ENCODE assay signal across 23 mouse cellular contexts in genomic region chr6:33380517-33380916, GRCm38 (mm10).
A peak's percentile ranks its signal among the peaks of the same experiment; 100 is the strongest.
DNase-seq lines count a peak whose midpoint lies in the region; ATAC-seq and TF ChIP-seq lines count a peak whose summit lies in the region.
"Had no signal": no experiment of that assay in that cellular context is flagged by ENCODE, and none has a peak within 500 bp of the region (broad histone marks: within the 10 kb centered on the region; RNA-seq: fewer than 3 reads in every experiment).

No protein-coding gene starts in this region.

- H3K4me3 ChIP-seq in intestine, embryonic 16.5 days (ENCODE audit: low read length): no peak overlapping the region
- no peak overlapping the region for H3K4me3 ChIP-seq in forebrain, postnatal 0 days (ENCODE audit: low read depth, low read length)
- H3K4me3 ChIP-seq: embryonic facial prominence, embryonic 15.5 days; forebrain, embryonic 15.5 days; heart, embryonic 12.5 days; hindbrain, embryonic 10.5 days; left cerebral cortex, adult 2 months; lung, embryonic 15.5 days; midbrain, embryonic 12.5 days had no signal

- ATAC-seq in intestine, embryonic 16.5 days: peak; percentile 93
- no peak for ATAC-seq in forebrain, postnatal 0 days
- ATAC-seq: forebrain, embryonic 15.5 days; hindbrain, embryonic 16.5 days had no signal

- no peaks in the 10 kb centered on the region for H3K36me3 ChIP-seq in intestine, embryonic 16.5 days (ENCODE audit: control insufficient read depth, insufficient read depth, low read length)
- H3K36me3 ChIP-seq in forebrain, postnatal 0 days (ENCODE audit: insufficient read depth): no peaks in the 10 kb centered on the region
- H3K36me3 ChIP-seq: embryonic facial prominence, embryonic 15.5 days; forebrain, embryonic 15.5 days; heart, embryonic 12.5 days; hindbrain, embryonic 10.5 days; lung, embryonic 15.5 days; midbrain, embryonic 12.5 days had no signal

- H3K4me1 ChIP-seq in intestine, embryonic 16.5 days (ENCODE audit: control insufficient read depth, insufficient read depth, low read length): no peaks in the 10 kb centered on the region
- no peaks in the 10 kb centered on the region for H3K4me1 ChIP-seq in forebrain, postnatal 0 days (ENCODE audit: insufficient read depth)
- H3K4me1 ChIP-seq: embryonic facial prominence, embryonic 15.5 days; hindbrain, embryonic 10.5 days; lung, embryonic 15.5 days; midbrain, embryonic 12.5 days had no signal

- H3K27ac ChIP-seq in intestine, embryonic 16.5 days (ENCODE audit: low read length): no peak overlapping the region
- no peak overlapping the region for H3K27ac ChIP-seq in forebrain, postnatal 0 days (ENCODE audit: low read depth, low read length)
- H3K27ac ChIP-seq: embryonic facial prominence, embryonic 15.5 days; forebrain, embryonic 15.5 days; hindbrain, embryonic 10.5 days; kidney, postnatal 0 days; left cerebral cortex, adult 2 months; liver, embryonic 14.5 days; lung, embryonic 15.5 days; midbrain, embryonic 12.5 days had no signal

- DNase-seq in lung, postnatal 36 days: peak; percentile 18
- DNase-seq in lung, postnatal 10 days: no peak
- peak; percentile 17 for DNase-seq in kidney, postnatal 14 days
- no peak for DNase-seq in gastrocnemius, postnatal 4 days (ENCODE audit: low spot score in 2 of 2)
- DNase-seq in spleen, postnatal 4 days (ENCODE audit: low spot score in 2 of 2): no peak
- DNase-seq in forebrain, postnatal 0 days: no peak
- DNase-seq: adrenal gland, postnatal 14 days; cerebellum, adult 9-10 months; gastrocnemius, postnatal 10 days; heart, adult 11 months; heart, postnatal 10 days; thymus, postnatal 14 days had no signal

- H3K9me3 ChIP-seq in intestine, embryonic 16.5 days (ENCODE audit: control insufficient read depth, low read length): no peaks in the 10 kb centered on the region
- no peaks in the 10 kb centered on the region for H3K9me3 ChIP-seq in forebrain, postnatal 0 days (ENCODE audit: low read length)
- H3K9me3 ChIP-seq: embryonic facial prominence, embryonic 15.5 days; forebrain, embryonic 15.5 days; heart, embryonic 12.5 days; hindbrain, embryonic 10.5 days; lung, embryonic 15.5 days; midbrain, embryonic 12.5 days had no signal

- no peak for TF ChIP-seq CTCF in forebrain, postnatal 0 days (IDR thresholded peaks at IDR 0.05; ENCODE audit: low read depth)

- H3K4me2 ChIP-seq in intestine, embryonic 16.5 days (ENCODE audit: low read depth, low read length): no peak overlapping the region
- no peak overlapping the region for H3K4me2 ChIP-seq in forebrain, postnatal 0 days (ENCODE audit: low read depth)
- H3K4me2 ChIP-seq: embryonic facial prominence, embryonic 15.5 days; forebrain, embryonic 15.5 days; heart, embryonic 12.5 days; lung, embryonic 15.5 days; midbrain, embryonic 12.5 days had no signal

- H3K9ac ChIP-seq in intestine, embryonic 16.5 days (ENCODE audit: low read depth, low read length): no peak overlapping the region
- H3K9ac ChIP-seq in forebrain, postnatal 0 days: no peak overlapping the region
- H3K9ac ChIP-seq: embryonic facial prominence, embryonic 15.5 days; forebrain, embryonic 15.5 days; heart, embryonic 12.5 days; liver, embryonic 14.5 days; lung, embryonic 15.5 days; midbrain, embryonic 12.5 days had no signal

- no peaks in the 10 kb centered on the region for H3K27me3 ChIP-seq in intestine, embryonic 16.5 days (replicated peaks; ENCODE audit: control insufficient read depth, insufficient read depth, low read length)
- no peaks in the 10 kb centered on the region for H3K27me3 ChIP-seq in forebrain, postnatal 0 days (ENCODE audit: insufficient read depth, low read length)
- H3K27me3 ChIP-seq: embryonic facial prominence, embryonic 15.5 days; forebrain, embryonic 15.5 days; heart, embryonic 12.5 days; lung, embryonic 15.5 days; midbrain, embryonic 12.5 days had no signal

- WGBS in intestine, embryonic 16.5 days: 57% methylated on average over 3 of the region's 3 CpGs
- 77% methylated on average over 3 of the region's 3 CpGs for WGBS in forebrain, postnatal 0 days

Comparison
In these comparisons a context has a peak if more than half of its experiments do, and no peak if none do; other contexts are left out.
1. DNase-seq: peak in lung, postnatal 36 days (single experiment) and kidney, postnatal 14 days (single experiment); none in lung, postnatal 10 days (single experiment), gastrocnemius, postnatal 4 days (0 of 2), spleen, postnatal 4 days (0 of 2) and forebrain, postnatal 0 days (single experiment).